ENCODE assay signal across 18 mouse cellular contexts in genomic region chr4:45586310-45586709, GRCm38 (mm10). TPM values are rescaled to one million over a fixed set of nuclear protein-coding genes. Genes with fewer than 3 reads are reported as not detected.
A peak's percentile ranks its signal among the peaks of the same experiment; 100 is the strongest.
DNase-seq lines count a peak whose midpoint lies in the region; ATAC-seq and TF ChIP-seq lines count a peak whose summit lies in the region.
"Had no signal": no experiment of that assay in that cellular context is flagged by ENCODE, and none has a peak within 500 bp of the region (broad histone marks: within the 10 kb centered on the region; RNA-seq: fewer than 3 reads in every experiment).

No protein-coding gene starts in this region.

- H3K4me2 ChIP-seq in embryonic facial prominence, embryonic 15.5 days (replicated peaks), result no peak overlapping the region
- no peak overlapping the region for H3K4me2 ChIP-seq in intestine, postnatal 0 days (replicated peaks; ENCODE audit: low read depth)
- H3K4me2 ChIP-seq: liver, embryonic 11.5 days; midbrain, embryonic 12.5 days had no signal

- intact Hi-C loops in gastrocnemius, adult 2 months (cut with DNase I), result no loop called here

- no peak overlapping the region for H3K9ac ChIP-seq in embryonic facial prominence, embryonic 15.5 days
- H3K9ac ChIP-seq in intestine, postnatal 0 days (ENCODE audit: low read depth, low read length), result no peak overlapping the region
- H3K9ac ChIP-seq: midbrain, embryonic 12.5 days had no signal

- peak; percentile 76 for DNase-seq in heart, adult 11 months
- no peak for DNase-seq in heart, embryonic 10.5 days (ENCODE audit: low spot score)
- DNase-seq in lung, postnatal 36 days, result peak; percentile 9
- no peak for DNase-seq in lung, postnatal 25 days (ENCODE audit: low spot score)
- DNase-seq in adipocyte (ENCODE audit: low spot score), result no peak
- DNase-seq in gastrocnemius, adult 2 months, result no peak
- DNase-seq: adrenal gland, adult 2 months; cerebellum, adult 2 months; layer of hippocampus, adult 9-11 months; right cerebral cortex, postnatal 4 days had no signal

- H3K4me3 ChIP-seq in heart, embryonic 10.5 days, result no peak overlapping the region
- no peak overlapping the region for H3K4me3 ChIP-seq in embryonic facial prominence, embryonic 15.5 days (replicated peaks)
- no peak overlapping the region for H3K4me3 ChIP-seq in intestine, postnatal 0 days (ENCODE audit: low read depth, low read length)
- H3K4me3 ChIP-seq in gastrocnemius, adult 2 months, result no peak overlapping the region
- H3K4me3 ChIP-seq: hindbrain, embryonic 10.5 days; left cerebral cortex, adult 2 months; limb, embryonic 10.5 days; midbrain, embryonic 12.5 days had no signal

- WGBS in heart, embryonic 10.5 days, result 47% methylated on average over 2 of the region's 2 CpGs
- 39% methylated on average over 2 of the region's 2 CpGs for WGBS in embryonic facial prominence, embryonic 15.5 days
- WGBS in intestine, postnatal 0 days, result 26% methylated on average over 2 of the region's 2 CpGs

- ATAC-seq in embryonic facial prominence, embryonic 15.5 days (ENCODE audit: insufficient number of reproducible peaks, low FRiP score, low TSS enrichment, low read depth), result peak; percentile 27; the same call in 1 of the 2 replicates
- ATAC-seq in intestine, postnatal 0 days, result peak; percentile 48
- ATAC-seq: hindbrain, postnatal 0 days had no signal

- peaks cover 75% of the 10 kb centered on the region for H3K27me3 ChIP-seq in heart, embryonic 10.5 days (ENCODE audit: insufficient read depth, poor library complexity, severe bottlenecking)
- peaks cover 22% of the 10 kb centered on the region for H3K27me3 ChIP-seq in embryonic facial prominence, embryonic 15.5 days
- H3K27me3 ChIP-seq in intestine, postnatal 0 days (replicated peaks; ENCODE audit: control insufficient read depth, insufficient read depth, low read length), result no peaks in the 10 kb centered on the region

- H3K36me3 ChIP-seq in heart, embryonic 10.5 days, result no peaks in the 10 kb centered on the region
- H3K36me3 ChIP-seq in embryonic facial prominence, embryonic 15.5 days, result no peaks in the 10 kb centered on the region
- no peaks in the 10 kb centered on the region for H3K36me3 ChIP-seq in intestine, postnatal 0 days (ENCODE audit: control insufficient read depth, insufficient read depth)
- H3K36me3 ChIP-seq: hindbrain, embryonic 10.5 days; limb, embryonic 10.5 days; midbrain, embryonic 12.5 days had no signal

- peaks cover 9% of the 10 kb centered on the region; the same call in 1 of the 2 replicates for H3K4me1 ChIP-seq in heart, embryonic 10.5 days
- peaks cover 8% of the 10 kb centered on the region for H3K4me1 ChIP-seq in embryonic facial prominence, embryonic 15.5 days
- 0 out of 2 replicates have a peak, but pooled peaks cover 6% of the 10 kb centered on the region for H3K4me1 ChIP-seq in intestine, postnatal 0 days (replicated peaks; ENCODE audit: control insufficient read depth, insufficient read depth, low read length)

- H3K27ac ChIP-seq in heart, embryonic 10.5 days, result no peak overlapping the region
- H3K27ac ChIP-seq in embryonic facial prominence, embryonic 15.5 days (replicated peaks), result no peak overlapping the region
- peak overlapping the region; percentile 67 for H3K27ac ChIP-seq in intestine, postnatal 0 days (ENCODE audit: low read depth, low read length)
- H3K27ac ChIP-seq in gastrocnemius, adult 2 months, result no peak overlapping the region
- H3K27ac ChIP-seq: hindbrain, embryonic 10.5 days; hindbrain, postnatal 0 days; left cerebral cortex, adult 2 months; limb, embryonic 10.5 days; midbrain, embryonic 12.5 days had no signal

- no peak for TF ChIP-seq CTCF in intestine, postnatal 0 days (IDR thresholded peaks at IDR 0.05; ENCODE audit: low read depth)
- TF ChIP-seq CTCF in gastrocnemius, adult 2 months (IDR thresholded peaks at IDR 0.05), result no peak

- H3K9me3 ChIP-seq in heart, embryonic 10.5 days, result no peaks in the 10 kb centered on the region
- no peaks in the 10 kb centered on the region; the same call in 1 of the 2 replicates for H3K9me3 ChIP-seq in embryonic facial prominence, embryonic 15.5 days (replicated peaks)
- no peaks in the 10 kb centered on the region for H3K9me3 ChIP-seq in intestine, postnatal 0 days (ENCODE audit: control insufficient read depth)
- H3K9me3 ChIP-seq: hindbrain, embryonic 10.5 days; limb, embryonic 10.5 days had no signal

RNA-seq across cellular contexts. Expression of gene Shb, which starts 54.0 kb away (rescaled TPM):
- 8.2 and 8.3 TPM in 2 replicates for polyA plus RNA-seq in heart, embryonic 10.5 days (2016; fragmentation: Nextera tagmentation; extraction: Ambion mirVana)
- 9.1 and 9.9 TPM in 2 replicates for polyA plus RNA-seq in embryonic facial prominence, embryonic 15.5 days (2015; fragmentation: Nextera tagmentation; extraction: Ambion mirVana)
- 7.2 and 7.5 TPM in 2 replicates for polyA plus RNA-seq in intestine, postnatal 0 days (2015; fragmentation: Nextera tagmentation; extraction: Ambion mirVana)
- 10 to 100 TPM in 1 of 2 experiments, 1 to 10 TPM in 1; 6.5 to 10.0 TPM for total RNA-seq in gastrocnemius, adult 2 months (2021)

Comparison
In these comparisons a context has a peak if more than half of its experiments do, and no peak if none do; other contexts are left out.
1. DNase-seq: peak in heart, adult 11 months (single experiment) and lung, postnatal 36 days (single experiment); none in heart, embryonic 10.5 days (single experiment), lung, postnatal 25 days (single experiment), adipocyte (single experiment) and gastrocnemius, adult 2 months (single experiment).